Mouse (Mus musculus) midbrain, postnatal 0 days (tissue): ENCODE data around the gene Zfp423. TPM values are rescaled to one million over a fixed set of nuclear protein-coding genes. Genes with fewer than 3 reads are reported as not detected.
A peak's percentile ranks its signal among the peaks of the same experiment; 100 is the strongest.

ENCODE experiments used
- ATAC-seq: fragments of 200-750 bp; cut with Nextera tagmentation; 2 replicates; pipeline ENCODE4 v1.8.0; 2017; ENCODE audit warnings: moderate number of reproducible peaks, mild to moderate bottlenecking, moderate TSS enrichment, moderate library complexity; ENCODE audit not compliant: low FRiP score
- DNase-seq: peaks from one replicate; pipeline ENCODE4 v3.0.0-alpha.2; 2015; ENCODE audit warnings: low spot score
- H3K27ac ChIP-seq: fragments of 300-500 bp; sonication (generic); 2 replicates; pipeline ENCODE4 v1.5.1; 2014; ENCODE audit warnings: low read depth, mild to moderate bottlenecking, low read length, mixed read lengths
- H3K27me3 ChIP-seq: fragments of 300-500 bp; sonication (generic); 2 replicates; pipeline ENCODE4 v1.6.1; 2014; ENCODE audit warnings: low read length, control low read depth, mixed read lengths; ENCODE audit not compliant: insufficient read depth
- H3K36me3 ChIP-seq: fragments of 300-500 bp; sonication (generic); 2 replicates; pipeline ENCODE4 v1.6.1; 2014; ENCODE audit warnings: low read length, control low read depth, mixed read lengths; ENCODE audit not compliant: insufficient read depth
- H3K4me1 ChIP-seq: fragments of 300-500 bp; sonication (generic); 2 replicates; pipeline ENCODE4 v1.6.1; 2014; ENCODE audit warnings: mild to moderate bottlenecking, control low read depth, antibody characterized with exemption, low read length, mixed read lengths; ENCODE audit not compliant: insufficient read depth
- H3K4me2 ChIP-seq: fragments of 300-500 bp; sonication (generic); 2 replicates; pipeline ENCODE4 v1.6.1; 2014; ENCODE audit warnings: low read depth, mild to moderate bottlenecking, low read length, mixed read lengths; ENCODE audit not compliant: poor library complexity, severe bottlenecking
- H3K4me3 ChIP-seq: fragments of 300-500 bp; sonication (generic); 2 replicates; pipeline ENCODE4 v1.5.1; 2014; ENCODE audit warnings: low read depth, mild to moderate bottlenecking, low read length, moderate library complexity
- H3K9ac ChIP-seq: fragments of 300-500 bp; sonication (generic); replicated peaks from 2 replicates; pipeline ENCODE4 v1.6.1; 2014; ENCODE audit warnings: mild to moderate bottlenecking, low read length, moderate library complexity, mixed read lengths; ENCODE audit not compliant: poor library complexity, severe bottlenecking
- H3K9me3 ChIP-seq: fragments of 300-500 bp; sonication (generic); 2 replicates; pipeline ENCODE4 v1.6.1; 2016; ENCODE audit warnings: low read length, control low read depth
- CTCF ChIP-seq: IDR thresholded peaks from 2 replicates; pipeline ENCODE4 v1.5.1; 2016; ENCODE audit warnings: antibody characterized with exemption, mild to moderate bottlenecking
- WGBS: fragments of 180-500 bp; shearing (Covaris S2); extraction: QIAGEN DNeasy Blood & Tissue Kit; methylation state at CpG from one replicate; pipeline ENCODE4 v1.1.7; 2014; 5-methylcytosine and 5-hydroxymethylcytosine counted together
- polyA plus RNA-seq: library from polyadenylated mRNA; unstranded; fragments of >200 nt; fragmentation: Nextera tagmentation; extraction: Ambion mirVana; gene quantifications from 2 replicates; pipeline ENCODE4 v1.2.1, GENCODE M21; 2015
- total RNA-seq: library from RNA; depleted of rRNA; stranded (reverse); fragments of >200 nt; gene quantifications from 2 replicates; pipeline ENCODE4 v1.2.3, GENCODE M21; 2014

Zfp423 gene
- total and polyA plus RNA-seq, 2 experiments from 2014 or later = 22.9 to 57.5 TPM

DNA sequence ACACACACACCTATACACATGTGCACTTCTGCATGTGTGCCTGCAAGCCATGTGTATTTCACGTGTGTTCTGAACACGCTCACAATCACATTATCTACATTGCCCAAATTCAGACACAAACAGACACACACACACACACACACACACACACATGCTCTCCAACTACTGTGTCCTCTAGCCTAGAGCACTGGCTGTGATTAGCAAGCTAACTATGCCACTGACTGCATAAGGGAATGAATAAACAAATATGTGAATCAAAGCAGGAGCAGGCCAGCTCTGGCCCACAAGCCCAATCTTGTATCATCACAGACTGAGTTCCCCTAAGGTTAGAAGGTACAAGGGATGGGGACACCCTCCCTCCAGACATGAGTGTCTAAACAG lies 147.3 kb downstream of the Zfp423 start:
- no peak overlapping the region for H3K9ac ChIP-seq
- DNase-seq = peak; percentile 43
- H3K9me3 ChIP-seq = no peaks in the 10 kb centered on the region
- H3K4me2 ChIP-seq = no peak overlapping the region
- no peaks in the 10 kb centered on the region for H3K27me3 ChIP-seq
- H3K27ac ChIP-seq = 0 out of 2 replicates have a peak overlapping the region, but pooled peaks have one; percentile 0
- WGBS = 68% methylated on average over 2 of the region's 2 CpGs
- no peak for TF ChIP-seq CTCF
- H3K4me1 ChIP-seq = peaks cover 3% of the 10 kb centered on the region; the same call in 1 of the 2 replicates
- no peak overlapping the region for H3K4me3 ChIP-seq
- no peaks in the 10 kb centered on the region for H3K36me3 ChIP-seq
- ATAC-seq = peak; percentile 10; the same call in 1 of the 2 replicates

DNA sequence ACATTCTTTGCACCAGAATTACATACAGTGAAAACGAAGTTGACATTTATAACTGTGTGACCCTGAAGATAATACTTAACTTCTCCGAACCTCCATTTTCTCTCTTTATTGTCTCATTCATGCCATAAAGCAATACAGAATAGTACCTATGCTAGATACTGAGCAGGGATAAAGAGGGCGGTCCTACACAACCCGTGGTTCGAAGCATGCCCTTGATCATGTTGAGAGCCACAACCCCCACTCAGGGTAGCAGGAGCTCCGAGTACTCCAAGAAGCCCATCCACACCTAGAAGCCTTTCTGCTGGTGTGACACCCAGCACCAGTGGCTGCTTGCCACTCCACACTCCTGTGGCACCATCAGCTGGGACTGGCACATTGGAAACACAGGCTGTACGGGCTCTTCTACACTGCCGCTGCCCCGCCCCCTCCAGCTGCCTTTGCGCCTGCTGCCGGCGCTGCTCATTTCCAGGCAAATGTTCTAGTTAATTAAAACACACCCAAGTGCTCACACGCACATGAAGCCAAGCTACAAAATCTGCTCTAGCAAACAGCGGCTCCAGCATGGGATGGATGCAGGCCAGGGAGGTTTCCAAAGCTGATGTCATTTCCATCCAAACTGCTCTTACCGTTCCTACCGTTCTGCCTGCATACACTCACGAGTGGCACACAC lies 147.9 kb downstream of the Zfp423 start:
- Histone ChIP-seq H3K27ac (0 out of 2 replicates have a peak overlapping the region, but pooled peaks have one; percentile 0), H3K4me2 (no peak overlapping the region)

DNA sequence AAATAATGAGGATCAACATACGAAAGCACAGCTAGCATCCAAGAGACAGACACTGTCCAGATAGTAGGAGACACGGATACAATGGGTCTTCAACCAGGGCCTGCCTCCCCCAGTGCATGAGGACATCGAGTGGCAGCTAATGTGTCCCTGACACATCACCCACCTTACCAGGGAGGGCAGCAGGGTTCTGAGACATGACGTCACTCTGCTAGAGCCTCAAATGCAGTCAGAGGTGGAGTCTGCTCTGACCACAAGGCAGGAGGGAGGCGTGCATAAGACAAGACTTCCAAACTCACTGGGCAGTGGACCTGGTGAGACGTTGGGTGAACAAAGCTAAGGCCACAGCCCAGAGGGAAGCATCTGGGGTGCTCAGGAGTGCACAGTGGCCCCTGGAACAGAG lies 148.6 kb downstream of the Zfp423 start:
- no peak overlapping the region for H3K27ac ChIP-seq
- DNase-seq (no peak), ATAC-seq (no peak)
- no peaks in the 10 kb centered on the region for H3K9me3 ChIP-seq
- peaks cover 3% of the 10 kb centered on the region; the same call in 1 of the 2 replicates for H3K4me1 ChIP-seq
- WGBS = 84% methylated on average over 6 of the region's 6 CpGs
- no peak for TF ChIP-seq CTCF
- H3K4me3 ChIP-seq = no peak overlapping the region
- H3K36me3 ChIP-seq = no peaks in the 10 kb centered on the region
- H3K9ac ChIP-seq = no peak overlapping the region
- H3K27me3 ChIP-seq = no peaks in the 10 kb centered on the region
- no peak overlapping the region for H3K4me2 ChIP-seq

More for the DNA sequence above, 147.9 kb downstream of the Zfp423 start:
- H3K4me1 ChIP-seq = peaks cover 3% of the 10 kb centered on the region; the same call in 1 of the 2 replicates
- H3K4me3 ChIP-seq = no peak overlapping the region
- no peak overlapping the region for H3K9ac ChIP-seq
- H3K9me3 ChIP-seq = no peaks in the 10 kb centered on the region
- H3K27me3 ChIP-seq = no peaks in the 10 kb centered on the region
- no peak for TF ChIP-seq CTCF
- DNase-seq (peak; percentile 91), ATAC-seq (0 out of 2 replicates have a peak, but pooled peaks have one; percentile 21)
- no peaks in the 10 kb centered on the region for H3K36me3 ChIP-seq
- WGBS = 58% methylated on average over 17 of the region's 17 CpGs

DNA sequence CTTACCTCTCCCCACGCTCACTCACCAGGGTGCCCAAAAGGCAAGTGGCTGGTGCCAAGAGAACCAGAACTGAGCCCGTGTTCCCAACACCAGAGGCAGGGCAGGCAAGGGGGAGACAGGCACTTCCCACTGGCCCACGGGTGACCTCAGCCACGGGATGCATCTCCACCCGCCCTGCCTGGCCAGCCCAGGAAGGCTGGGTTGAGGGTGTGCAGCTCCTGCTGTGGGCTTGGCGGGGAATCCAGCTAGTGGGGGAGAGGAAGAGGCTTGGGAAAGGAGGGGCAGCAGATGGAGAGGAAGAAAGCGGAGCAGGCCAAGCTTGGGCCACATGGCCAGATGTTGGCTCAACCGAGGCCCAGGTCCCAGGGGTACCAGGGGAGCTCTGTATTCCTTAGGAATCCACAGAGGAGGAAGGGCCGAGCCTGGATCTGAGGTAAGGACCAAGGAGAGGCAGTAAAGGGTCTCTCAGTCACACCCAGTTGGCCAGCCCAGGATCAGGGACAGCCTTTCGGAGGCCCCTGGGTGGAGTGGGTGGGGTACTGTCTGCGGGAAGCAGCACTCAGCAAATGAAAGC lies 155.0 kb downstream of the Zfp423 start:
- Histone ChIP-seq H3K4me2 (no peak overlapping the region), H3K9me3 (no peaks in the 10 kb centered on the region), H3K27me3 (no peaks in the 10 kb centered on the region), H3K9ac (no peak overlapping the region), H3K4me1 (no peaks in the 10 kb centered on the region), H3K36me3 (no peaks in the 10 kb centered on the region), H3K27ac (no peak overlapping the region), H3K4me3 (no peak overlapping the region)
- WGBS = 60% methylated on average over 11 of the region's 11 CpGs
- no peak for ATAC-seq
- DNase-seq = no peak
- TF ChIP-seq CTCF = no peak

DNA sequence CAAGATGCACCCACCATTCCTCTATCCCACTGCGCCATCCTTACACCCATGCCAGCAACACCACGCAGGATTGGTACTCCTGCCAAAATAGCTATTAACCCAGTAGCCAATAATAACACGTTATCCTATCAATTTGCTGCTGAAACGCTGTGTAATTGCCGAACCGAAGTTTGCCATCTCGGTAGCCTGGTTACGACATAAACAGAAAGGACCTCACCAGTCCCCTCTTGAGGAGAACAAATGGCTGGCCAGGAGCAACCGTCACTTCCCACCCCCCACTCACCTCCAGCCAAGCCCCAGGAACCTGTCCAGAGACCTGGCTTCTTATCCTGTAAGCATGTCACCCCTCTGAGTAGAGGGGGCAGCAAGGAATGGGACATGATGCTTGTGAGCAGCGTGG lies 156.0 kb downstream of the Zfp423 start:
- Histone ChIP-seq H3K9ac (no peak overlapping the region; the same call in 1 of the 2 replicates), H3K4me3 (no peak overlapping the region), H3K9me3 (no peaks in the 10 kb centered on the region), H3K36me3 (no peaks in the 10 kb centered on the region), H3K27ac (no peak overlapping the region), H3K4me1 (no peaks in the 10 kb centered on the region), H3K4me2 (no peak overlapping the region), H3K27me3 (no peaks in the 10 kb centered on the region)
- DNase-seq (no peak), ATAC-seq (no peak)
- no peak for TF ChIP-seq CTCF
- WGBS = 82% methylated on average over 10 of the region's 10 CpGs

DNA sequence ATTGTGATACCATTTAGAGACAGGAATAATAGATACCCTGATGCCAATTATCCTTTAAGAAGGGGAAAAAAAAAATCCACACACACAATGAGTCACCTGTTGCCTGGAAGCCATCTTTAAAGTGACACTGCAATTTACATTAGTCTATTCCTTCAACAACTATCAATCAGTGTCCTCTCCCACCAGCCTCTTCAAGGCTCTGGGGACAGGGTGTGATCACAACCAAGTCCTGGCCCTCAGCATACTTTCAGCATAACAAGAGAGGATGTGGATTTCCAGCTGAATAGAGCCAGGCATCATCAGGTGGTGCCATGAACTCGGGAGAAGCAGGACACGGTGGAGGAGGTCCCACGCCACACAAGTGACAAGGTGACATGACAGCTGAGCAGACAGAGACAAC lies 156.8 kb downstream of the Zfp423 start:
- Histone ChIP-seq H3K36me3 (no peaks in the 10 kb centered on the region), H3K9ac (no peak overlapping the region), H3K27me3 (no peaks in the 10 kb centered on the region), H3K4me1 (no peaks in the 10 kb centered on the region), H3K27ac (no peak overlapping the region), H3K9me3 (no peaks in the 10 kb centered on the region), H3K4me3 (no peak overlapping the region), H3K4me2 (no peak overlapping the region)
- ATAC-seq (no peak), DNase-seq (no peak)
- 54% methylated on average over 3 of the region's 3 CpGs for WGBS
- TF ChIP-seq CTCF = no peak
